Mouse (Mus musculus) embryonic fibroblast, embryonic 13.5 days (primary cell): ENCODE measurements around the gene Tenm2.

Experiments used
- CTCF ChIP-seq: IDR thresholded peaks from 2 replicates; pipeline ENCODE4 v1.5.1; 2011; ENCODE audit warnings: mild to moderate bottlenecking, control low read depth, low read length, moderate library complexity, borderline replicate concordance; ENCODE audit not compliant: insufficient read depth
- POLR2A ChIP-seq: IDR thresholded peaks from 2 replicates; pipeline ENCODE4 v1.6.1; 2011; ENCODE audit warnings: low read depth, mild to moderate bottlenecking, control low read depth, low read length, moderate library complexity

DNA sequence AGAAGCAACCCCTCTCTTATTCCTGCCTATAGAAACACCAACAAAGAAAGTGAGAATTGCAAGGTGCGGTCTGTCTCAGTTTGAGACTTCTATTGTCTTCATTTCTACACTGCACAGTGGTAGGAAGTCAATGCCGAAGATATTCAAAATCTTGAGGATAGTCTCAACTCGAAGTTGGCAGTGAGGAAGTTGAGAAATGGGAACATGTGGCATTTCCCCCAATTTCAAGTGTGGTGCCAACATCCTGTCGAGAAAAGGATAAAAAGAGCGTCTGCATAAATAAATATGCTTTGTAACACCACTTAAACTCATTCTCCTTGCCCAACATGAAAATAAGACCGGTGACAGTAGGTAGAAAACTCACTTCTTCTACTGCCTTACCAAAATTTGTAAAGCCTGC, 898.7 kb downstream of the Tenm2 start:
- TF ChIP-seq POLR2A (no peak), CTCF (no peak)
